In genomic region chr8:99681673-99682072, GRCm38 (mm10) we compare ENCODE assay signal across 30 mouse cellular contexts.
DNase-seq lines count a peak whose midpoint lies in the region; ATAC-seq lines count a peak whose summit lies in the region.
"Had no signal": no experiment of that assay in that cellular context is flagged by ENCODE, and none has a peak within 500 bp of the region (broad histone marks: within the 10 kb centered on the region; RNA-seq: fewer than 3 reads in every experiment).

No protein-coding gene starts in this region.

- no peak overlapping the region for H3K9ac ChIP-seq in forebrain, embryonic 12.5 days
- H3K9ac ChIP-seq: forebrain, embryonic 13.5 days; heart, embryonic 12.5 days; intestine, embryonic 15.5 days; limb, embryonic 15.5 days; liver, embryonic 13.5 days; midbrain, embryonic 12.5 days had no signal

- ATAC-seq in forebrain, embryonic 12.5 days (ENCODE audit: low FRiP score) = 0 out of 2 replicates have a peak, but pooled peaks have one; percentile 42
- ATAC-seq: activated CD4-positive, CD25-positive, alpha-beta regulatory T cell, adult 4 months; forebrain, embryonic 13.5 days; hindbrain, embryonic 16.5 days; intestine, embryonic 15.5 days; lung, postnatal 0 days had no signal

- DNase-seq in cerebellum, adult 9-11 months = peak; percentile 4
- DNase-seq in cerebellum, adult 11-12 months = no peak
- DNase-seq in forebrain, embryonic 10.5 days (ENCODE audit: extremely low spot score, low spot score) = no peak
- DNase-seq in layer of hippocampus, adult 18-20 months (ENCODE audit: low spot score in 2 of 2) = peak; percentile 11 to 30
- DNase-seq in layer of hippocampus, postnatal 14 days (ENCODE audit: low spot score in 2 of 2) = no peak
- DNase-seq in right cerebral cortex, postnatal 10 days (ENCODE audit: low spot score in 2 of 2) = peak; percentile 23 to 47
- DNase-seq in right cerebral cortex, postnatal 4 days = no peak
- DNase-seq: adrenal gland, adult 2 months; adrenal gland, postnatal 36 days; heart, adult 2 months; heart, postnatal 4 days; kidney, adult 2 months; kidney, postnatal 36 days; liver, embryonic 13.5 days; lung, adult 18-20 months; lung, postnatal 4 days had no signal

- H3K27ac ChIP-seq in forebrain, embryonic 12.5 days = no peak overlapping the region
- H3K27ac ChIP-seq in forebrain, embryonic 10.5 days = no peak overlapping the region
- H3K27ac ChIP-seq: forebrain, embryonic 13.5 days; heart, adult 2 months; intestine, embryonic 15.5 days; limb, embryonic 10.5 days; limb, embryonic 15.5 days; liver, embryonic 13.5 days; midbrain, embryonic 12.5 days; stomach, postnatal 0 days had no signal

- no peaks in the 10 kb centered on the region for H3K36me3 ChIP-seq in forebrain, embryonic 12.5 days (replicated peaks)
- H3K36me3 ChIP-seq in forebrain, embryonic 10.5 days (replicated peaks) = no peaks in the 10 kb centered on the region
- H3K36me3 ChIP-seq: heart, embryonic 12.5 days; intestine, embryonic 15.5 days; limb, embryonic 10.5 days; limb, embryonic 15.5 days; liver, embryonic 13.5 days; midbrain, embryonic 12.5 days had no signal

- no peaks in the 10 kb centered on the region for H3K9me3 ChIP-seq in forebrain, embryonic 12.5 days
- no peaks in the 10 kb centered on the region for H3K9me3 ChIP-seq in forebrain, embryonic 10.5 days
- H3K9me3 ChIP-seq: forebrain, embryonic 13.5 days; heart, embryonic 12.5 days; intestine, embryonic 15.5 days; limb, embryonic 10.5 days; limb, embryonic 15.5 days; liver, embryonic 13.5 days; midbrain, embryonic 12.5 days had no signal

- H3K4me2 ChIP-seq in forebrain, embryonic 12.5 days = no peak overlapping the region
- H3K4me2 ChIP-seq: forebrain, embryonic 13.5 days; heart, embryonic 12.5 days; intestine, embryonic 15.5 days; limb, embryonic 15.5 days; liver, embryonic 13.5 days; midbrain, embryonic 12.5 days had no signal

- 64% methylated on average over 3 of the region's 3 CpGs for WGBS in forebrain, embryonic 12.5 days
- WGBS in forebrain, embryonic 10.5 days = 84% methylated on average over 3 of the region's 3 CpGs

- H3K4me3 ChIP-seq in forebrain, embryonic 12.5 days (replicated peaks) = no peak overlapping the region
- H3K4me3 ChIP-seq in forebrain, embryonic 10.5 days = no peak overlapping the region
- H3K4me3 ChIP-seq: erythroblast, embryonic 14.5 days; forebrain, embryonic 13.5 days; heart, adult 2 months; heart, embryonic 12.5 days; intestine, embryonic 15.5 days; limb, embryonic 10.5 days; limb, embryonic 15.5 days; liver, embryonic 13.5 days; megakaryocyte, embryonic 14.5 days; midbrain, embryonic 12.5 days had no signal

- H3K4me1 ChIP-seq in forebrain, embryonic 12.5 days = peaks cover 2% of the 10 kb centered on the region; the same call in 1 of the 2 replicates
- no peaks in the 10 kb centered on the region for H3K4me1 ChIP-seq in forebrain, embryonic 10.5 days
- H3K4me1 ChIP-seq: heart, embryonic 12.5 days; intestine, embryonic 15.5 days; limb, embryonic 15.5 days; liver, embryonic 13.5 days; megakaryocyte, embryonic 14.5 days had no signal

- H3K27me3 ChIP-seq in forebrain, embryonic 12.5 days = peaks cover 9% of the 10 kb centered on the region
- H3K27me3 ChIP-seq in forebrain, embryonic 10.5 days (ENCODE audit: poor library complexity, severe bottlenecking) = peaks cover 14% of the 10 kb centered on the region; the same call in 1 of the 2 replicates
- H3K27me3 ChIP-seq: CH12.LX; heart, embryonic 12.5 days; intestine, embryonic 15.5 days; limb, embryonic 15.5 days; liver, embryonic 13.5 days; megakaryocyte, embryonic 14.5 days; midbrain, embryonic 12.5 days had no signal

Comparison
In these comparisons a context has a peak if more than half of its experiments do, and no peak if none do; other contexts are left out.
1. DNase-seq: peak in cerebellum, adult 9-11 months (single experiment), layer of hippocampus, adult 18-20 months (2 of 2) and right cerebral cortex, postnatal 10 days (2 of 2); none in cerebellum, adult 11-12 months (single experiment), forebrain, embryonic 10.5 days (single experiment), layer of hippocampus, postnatal 14 days (0 of 2) and right cerebral cortex, postnatal 4 days (single experiment).